Mouse (Mus musculus): ENCODE results near the gene Rcn2.
"Not testable (repeated sequence)": the region's sequence is repeated elsewhere in the genome, so short reads cannot be mapped to it uniquely, and the experiment has no call there.

The Rcn2 gene

GRCm38 (mm10) chr9:56041372-56042180, at the start of gene Rcn2:
Rcn2 (plus strand) TSS chr9:56041845.
- peak; percentile 79 for DNase-seq (ENCODE audit: low read depth, low spot score)

DNA sequence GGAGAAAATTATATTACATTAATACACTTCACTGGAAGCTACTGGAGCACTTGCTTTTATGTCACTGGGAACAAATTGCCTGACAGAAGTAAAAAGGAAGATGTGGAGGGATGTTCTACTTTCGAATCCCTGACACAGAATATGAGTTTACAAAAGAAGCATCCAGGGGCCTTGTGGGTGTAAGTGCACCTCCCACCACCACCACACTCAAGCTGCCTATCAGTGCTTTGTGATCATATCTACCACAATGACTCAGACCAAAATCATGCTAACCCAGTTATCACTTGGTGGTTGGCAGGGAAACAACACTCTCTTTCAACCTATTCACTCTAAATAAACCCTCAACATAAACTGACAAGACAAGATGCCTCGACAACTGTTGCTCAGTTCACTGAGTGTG, 37.0 kb upstream of the Rcn2 start:
- DNase-seq (ENCODE audit: low read depth, low spot score) = not testable (repeated sequence)

DNA sequence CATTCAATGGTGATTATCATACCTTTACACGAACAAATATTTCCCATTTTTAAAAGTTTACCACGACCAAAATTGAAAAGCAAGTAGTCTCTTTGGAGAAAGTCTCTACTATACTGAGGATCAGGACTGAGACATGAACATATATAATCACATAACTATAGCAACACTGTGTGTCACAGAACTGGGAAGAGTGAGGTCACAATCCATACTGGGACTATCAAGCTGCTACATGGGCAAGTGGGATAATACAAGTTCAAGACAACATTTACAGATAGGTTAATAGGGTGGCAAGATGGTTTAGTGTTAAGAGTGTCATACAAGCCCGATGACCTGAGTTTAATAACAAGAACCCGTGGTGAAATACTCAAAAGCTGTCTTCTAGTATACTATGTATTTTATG, 31.2 kb upstream of the Rcn2 start, which contains the start of gene 4930563M21Rik:
Gene 4930563M21Rik (minus strand): TSS at position 101 of the 400 bp plus-strand sequence.
- DNase-seq (ENCODE audit: low read depth, low spot score) = no peak

DNA sequence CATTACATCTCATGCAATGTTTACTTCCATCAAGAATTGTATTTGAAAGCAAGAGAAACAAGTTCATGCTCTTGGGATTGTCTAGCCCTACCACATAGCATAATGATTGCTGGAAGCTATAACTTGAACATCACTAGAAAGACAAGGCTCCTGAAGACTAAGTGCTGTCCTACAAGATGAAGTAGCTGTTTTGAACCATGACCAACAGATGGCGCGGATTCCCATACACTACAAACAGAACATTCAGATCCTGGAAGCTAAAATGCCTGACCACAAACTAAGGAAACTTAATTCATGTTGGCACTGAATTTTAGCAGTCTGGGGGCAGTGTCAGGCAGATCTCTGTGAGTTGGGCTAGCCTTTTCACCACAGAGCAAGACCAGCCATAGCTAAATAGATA, 16.9 kb upstream of the Rcn2 start:
- DNase-seq (ENCODE audit: low read depth, low spot score) = no peak

DNA sequence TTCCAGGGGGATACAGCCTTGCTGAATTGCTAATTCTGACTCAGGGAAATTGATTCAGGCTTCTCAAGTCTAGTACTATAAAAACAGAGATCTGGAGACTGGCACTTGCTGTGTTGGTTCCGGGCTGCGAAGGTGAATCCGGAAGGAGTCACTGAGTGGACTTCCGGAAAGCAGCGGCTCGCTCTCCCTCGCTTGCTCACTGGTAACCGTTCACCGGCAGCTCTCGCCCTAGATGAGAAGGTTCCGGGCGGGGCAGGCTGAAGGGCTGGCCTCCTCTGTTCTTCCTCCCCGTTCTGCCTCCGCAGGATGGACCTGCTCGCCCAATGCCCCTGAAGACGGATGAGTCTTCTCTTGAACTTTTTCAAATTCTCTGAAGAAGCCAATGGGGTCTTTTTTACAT, 14.4 kb upstream of the Rcn2 start:
- DNase-seq (ENCODE audit: low read depth, low spot score) = no peak

- no peak for DNase-seq (ENCODE audit: low read depth, low spot score)
Observed at GRCm38 (mm10) chr9:56032219-56032618, 9.4 kb upstream of the Rcn2 start.

GRCm38 (mm10) chr9:56042181-56042621, 556 bp downstream of the Rcn2 start:
- DNase-seq (ENCODE audit: low read depth, low spot score) = no peak

DNA sequence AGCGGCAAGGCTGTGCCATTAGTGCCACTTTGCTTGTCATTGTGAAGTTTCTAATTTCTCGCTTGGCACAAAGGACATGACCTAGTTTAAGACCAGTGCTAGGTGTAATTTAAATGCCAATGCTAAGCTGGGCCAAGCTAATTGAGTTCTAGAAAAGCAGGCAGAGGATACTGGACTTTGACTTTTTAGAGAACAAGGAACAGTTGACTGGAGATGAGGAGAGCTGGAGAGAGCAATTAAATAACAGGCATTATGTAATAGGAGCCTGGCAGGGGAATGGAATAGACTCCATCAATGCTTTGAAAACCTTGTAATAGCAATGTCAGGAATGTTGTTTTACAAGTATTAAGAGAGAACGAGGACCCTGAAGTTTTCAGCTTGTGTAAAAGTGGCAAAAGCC, 12.2 kb downstream of the Rcn2 start:
- DNase-seq (ENCODE audit: low read depth, low spot score) = no peak

- no peak for DNase-seq (ENCODE audit: low read depth, low spot score)
Observed at GRCm38 (mm10) chr9:56056147-56056546, 14.5 kb downstream of the Rcn2 start.

DNA sequence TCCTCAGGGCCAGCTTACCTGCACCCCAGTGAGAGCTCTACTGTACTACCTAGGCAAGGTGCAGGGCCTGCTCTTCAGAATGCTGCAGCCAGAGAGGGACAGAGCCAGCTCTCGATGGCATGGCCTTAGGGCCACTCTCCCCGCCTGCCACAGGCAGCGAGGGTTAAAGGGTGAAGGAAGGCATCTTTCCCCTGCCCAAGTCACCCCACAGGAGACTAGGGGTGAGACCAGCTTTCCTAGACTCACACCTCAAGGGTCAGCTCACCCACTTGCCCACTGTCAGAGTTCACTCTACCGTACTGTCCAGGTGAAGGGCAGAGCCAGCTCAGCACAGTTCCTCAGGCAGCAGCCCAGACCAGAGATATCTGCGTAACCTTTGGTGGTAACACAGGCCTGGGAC, 20.7 kb downstream of the Rcn2 start:
- DNase-seq (ENCODE audit: low read depth, low spot score) = no peak

DNA sequence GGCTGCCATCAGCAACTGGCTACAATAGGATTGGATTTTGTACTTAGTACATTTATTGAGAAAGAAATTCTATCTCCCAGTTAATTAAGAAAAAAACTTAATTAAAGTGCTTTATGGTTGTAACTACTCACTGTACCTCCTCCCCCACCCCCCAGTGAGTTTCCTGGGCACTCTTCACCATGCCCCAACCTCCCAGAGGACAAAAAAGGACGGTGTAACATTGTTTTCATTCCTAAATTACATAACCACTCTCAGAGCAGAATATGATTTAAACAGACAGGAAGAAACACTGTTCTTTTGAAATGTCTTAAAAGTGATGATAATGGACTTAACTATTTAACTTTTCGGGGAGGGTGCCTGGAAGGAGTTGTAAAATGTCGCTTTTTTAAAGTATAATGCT, 23.4 kb downstream of the Rcn2 start:
- DNase-seq (ENCODE audit: low read depth, low spot score) = no peak

DNA sequence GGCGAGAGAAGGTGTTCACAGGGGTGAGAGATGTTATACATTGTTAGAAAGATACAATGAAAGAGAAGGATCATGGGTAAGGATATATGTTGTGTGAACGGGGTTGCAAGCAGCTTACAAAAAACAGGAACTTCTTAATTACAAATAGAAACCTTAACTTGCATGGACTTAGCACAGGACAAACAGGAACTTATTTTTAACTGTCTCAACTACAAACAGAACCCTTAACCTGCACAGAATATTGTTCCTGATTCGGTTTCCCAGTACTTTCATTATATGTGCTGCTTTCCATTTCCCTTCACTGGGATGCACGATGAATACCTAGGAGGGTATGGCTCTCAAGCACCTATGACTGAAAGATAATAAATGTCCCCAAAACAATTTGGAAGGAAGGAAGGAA, 26.3 kb downstream of the Rcn2 start:
- no peak for DNase-seq (ENCODE audit: low read depth, low spot score)

DNA sequence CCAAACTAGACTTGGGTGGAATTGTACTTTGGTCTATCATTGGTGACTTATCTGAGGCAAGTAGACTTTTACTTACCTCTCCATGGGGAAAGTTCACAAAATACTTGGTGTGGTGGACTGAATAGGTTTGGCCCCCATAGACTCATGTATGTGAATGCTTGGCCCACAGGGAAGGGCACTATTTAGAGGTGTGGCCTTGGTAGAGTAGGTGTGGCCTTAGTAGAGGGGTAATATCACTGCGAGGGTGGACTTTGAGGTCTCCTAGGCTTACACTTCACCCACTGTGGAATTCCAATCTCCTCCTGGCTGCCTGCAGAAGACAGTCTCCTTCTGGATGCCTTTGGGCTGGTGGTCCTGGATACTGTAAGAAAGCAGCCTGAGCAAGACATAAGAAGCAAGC, 27.0 kb downstream of the Rcn2 start:
- DNase-seq (ENCODE audit: low read depth, low spot score) = no peak

DNA sequence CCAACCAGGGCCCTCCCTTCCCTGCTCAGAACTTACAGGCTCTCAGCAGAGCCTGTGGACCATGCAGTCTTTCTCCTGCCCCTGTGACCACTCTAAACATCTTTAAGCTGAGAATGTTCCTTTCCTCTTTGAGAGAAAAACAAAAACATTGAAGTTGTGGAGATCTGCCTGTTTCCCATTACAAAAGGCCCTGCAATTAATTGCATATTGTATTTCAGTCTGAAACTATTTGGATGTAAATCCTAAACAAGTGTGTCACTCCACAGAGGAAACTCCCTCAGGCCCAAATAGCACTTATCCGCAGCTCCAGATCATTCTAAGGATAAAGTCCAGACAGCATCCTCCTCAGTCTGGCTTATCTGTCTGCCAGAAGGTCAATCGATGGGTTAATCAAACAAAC, 31.2 kb downstream of the Rcn2 start:
- DNase-seq (ENCODE audit: low read depth, low spot score) = no peak

DNA sequence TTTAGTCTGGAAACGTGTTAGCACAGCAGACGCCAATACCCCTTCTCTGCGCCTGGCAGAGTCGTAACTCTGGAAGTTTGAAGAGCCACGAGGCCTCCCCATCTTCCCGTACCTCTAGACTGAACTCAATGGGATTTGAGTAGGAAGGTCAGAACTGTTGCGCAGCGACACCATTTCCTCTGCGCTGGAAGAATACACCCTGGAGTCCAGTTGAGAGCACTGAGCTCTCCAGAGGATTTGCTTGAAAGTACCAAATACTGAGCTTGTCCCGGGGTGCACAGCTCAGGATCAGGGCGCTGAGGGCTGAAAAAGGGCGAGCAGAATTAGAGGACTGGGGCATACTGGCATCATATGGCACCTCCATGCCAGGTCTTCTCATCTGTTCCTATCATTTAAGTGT, 33.2 kb downstream of the Rcn2 start:
- no peak for DNase-seq (ENCODE audit: low read depth, low spot score)

GRCm38 (mm10) chr9:56075264-56075663, 33.6 kb downstream of the Rcn2 start:
- peak; percentile 37 for DNase-seq (ENCODE audit: low read depth, low spot score)

- DNase-seq (ENCODE audit: low read depth, low spot score) = no peak
Observed at GRCm38 (mm10) chr9:56075901-56076620, 34.4 kb downstream of the Rcn2 start.

GRCm38 (mm10) chr9:56079587-56079986, 37.9 kb downstream of the Rcn2 start:
- DNase-seq (ENCODE audit: low read depth, low spot score) = no peak

- no peak for DNase-seq (ENCODE audit: low read depth, low spot score)
Observed at GRCm38 (mm10) chr9:56086524-56086923, 44.9 kb downstream of the Rcn2 start.

DNA sequence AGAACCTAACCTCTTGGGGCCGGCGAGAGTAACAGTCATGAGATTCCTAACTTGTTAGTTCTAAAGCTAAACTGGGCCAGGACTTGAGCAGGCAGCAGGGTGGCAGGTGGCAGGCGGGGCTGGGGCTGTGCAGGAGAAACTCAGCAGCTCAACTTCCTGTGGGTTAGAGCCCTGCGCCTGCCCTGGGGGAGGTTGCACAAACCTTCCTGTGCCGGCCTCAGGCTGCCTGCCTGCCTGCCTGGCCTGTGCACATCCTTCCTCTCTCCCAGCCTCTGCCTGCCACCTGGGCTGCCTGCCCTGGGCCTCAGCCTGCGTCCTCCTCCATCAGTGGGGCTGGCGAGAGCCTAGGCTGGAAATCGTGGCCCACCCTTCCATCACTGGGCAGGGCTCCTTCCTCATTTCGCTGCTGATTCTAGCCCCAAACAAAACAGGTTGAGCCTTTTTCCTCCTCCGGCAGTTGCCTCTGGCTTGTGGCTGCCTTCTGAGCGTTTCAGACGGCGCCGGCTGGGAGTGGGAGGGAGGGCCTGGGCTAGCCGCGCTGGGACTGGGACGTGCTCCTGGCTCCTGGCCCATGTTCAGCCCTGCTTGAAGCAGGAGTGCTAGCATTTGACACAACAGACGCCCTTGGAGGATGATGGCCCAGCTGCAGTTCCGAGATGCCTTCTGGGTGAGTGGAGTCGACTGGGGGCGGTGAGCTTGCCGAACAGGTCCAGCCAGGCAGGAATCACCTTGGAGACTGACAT, 48.3 kb downstream of the Rcn2 start, which contains the start of gene Pstpip1:
Gene Pstpip1 (plus strand): TSS at position 185 of the 743 bp plus-strand sequence.
- DNase-seq (ENCODE audit: low read depth, low spot score) = no peak

- no peak for DNase-seq (ENCODE audit: low read depth, low spot score)
Observed at GRCm38 (mm10) chr9:56090546-56091225, 49.0 kb downstream of the Rcn2 start.

- no peak for DNase-seq (ENCODE audit: low read depth, low spot score)
Observed at GRCm38 (mm10) chr9:56092102-56092501, 50.5 kb downstream of the Rcn2 start.

Measured in retina, adult 2 months (tissue).